Comparison of ENCODE assay signal across 9 mouse cellular contexts in the genomic region with DNA sequence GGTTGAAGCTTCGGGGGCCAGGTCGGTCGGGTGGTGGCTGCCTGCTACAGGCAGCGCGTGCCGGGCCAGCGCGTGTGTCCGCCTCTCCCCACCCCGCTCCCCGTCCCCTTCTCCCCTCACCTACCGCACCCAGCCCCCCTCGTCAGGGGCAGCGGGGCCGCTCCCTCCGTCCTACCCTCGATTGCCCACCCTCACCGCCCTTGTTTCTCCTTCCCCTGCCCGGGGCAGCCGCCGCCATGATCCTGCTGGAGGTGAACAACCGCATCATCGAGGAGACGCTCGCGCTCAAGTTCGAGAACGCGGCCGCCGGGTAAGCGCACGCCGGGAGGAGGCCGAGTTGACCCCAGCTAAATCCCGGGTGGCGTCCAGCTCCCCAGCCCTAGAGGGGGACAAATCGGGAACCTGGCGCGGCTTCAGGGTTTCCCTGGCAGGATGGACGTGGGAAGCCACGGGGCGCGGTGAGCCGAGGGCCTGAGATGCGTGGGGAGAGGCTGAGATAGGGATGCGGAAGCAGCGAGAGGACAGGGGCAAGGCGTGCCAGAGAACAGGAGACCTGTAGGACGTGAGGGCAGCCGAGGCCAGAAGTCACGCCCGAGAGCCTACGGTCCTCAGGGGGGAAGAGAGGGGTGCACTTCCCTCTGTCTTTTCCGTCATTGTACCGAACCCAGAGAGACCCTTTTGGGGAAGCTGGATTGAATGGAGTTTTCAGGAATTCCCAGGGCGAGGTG. TPM values are rescaled to one million over a fixed set of nuclear protein-coding genes. Genes with fewer than 3 reads are reported as not detected.
DNase-seq lines count a peak whose midpoint lies in the region; ATAC-seq lines count a peak whose summit lies in the region.
"Had no signal": no experiment of that assay in that cellular context is flagged by ENCODE, and none has a peak within 500 bp of the region (broad histone marks: within the 10 kb centered on the region; RNA-seq: fewer than 3 reads in every experiment).

No protein-coding gene starts in this region.

- no peaks in the 10 kb centered on the region for H3K9me3 ChIP-seq in forebrain, embryonic 10.5 days
- no peaks in the 10 kb centered on the region for H3K9me3 ChIP-seq in limb, embryonic 11.5 days (ENCODE audit: control insufficient read depth, low read length)

- under 1% methylated on average over 57 of the region's 57 CpGs for WGBS in forebrain, embryonic 10.5 days
- WGBS in limb, embryonic 11.5 days, result under 1% methylated on average over 47 of the region's 57 CpGs

- H3K4me2 ChIP-seq in limb, embryonic 11.5 days (ENCODE audit: low read depth, severe bottlenecking), result peak overlapping the region; percentile 64

- DNase-seq in adrenal gland, postnatal 14 days, result peak; percentile 74
- DNase-seq in adrenal gland, postnatal 10 days, result no peak
- peak; percentile 50 for DNase-seq in NIH3T3 (ENCODE audit: low read depth)
- no peak for DNase-seq in forebrain, embryonic 10.5 days (ENCODE audit: extremely low spot score, low spot score)
- DNase-seq in limb, embryonic 11.5 days (ENCODE audit: low spot score), result no peak
- DNase-seq in mesoderm, embryonic 11.5 days (ENCODE audit: low read depth, low spot score), result peak; percentile 14
- peak; percentile 59 to 72 for DNase-seq in spleen, postnatal 10 days (ENCODE audit: low spot score in 2 of 2)

- peaks cover 43% of the 10 kb centered on the region for H3K4me1 ChIP-seq in forebrain, embryonic 10.5 days
- H3K4me1 ChIP-seq in limb, embryonic 11.5 days (ENCODE audit: control insufficient read depth, insufficient read depth, low read length), result peaks cover 5% of the 10 kb centered on the region; the same call in 1 of the 2 replicates

- peak overlapping the region; percentile 94 for H3K27ac ChIP-seq in forebrain, embryonic 10.5 days
- peak overlapping the region; percentile 79; the same call in 1 of the 2 replicates for H3K27ac ChIP-seq in limb, embryonic 11.5 days (replicated peaks; ENCODE audit: low read depth, low read length)

- H3K9ac ChIP-seq in limb, embryonic 11.5 days (ENCODE audit: low read length), result peak overlapping the region; percentile 87

- H3K36me3 ChIP-seq in forebrain, embryonic 10.5 days (replicated peaks), result peaks cover 5% of the 10 kb centered on the region; the same call in 1 of the 2 replicates
- H3K36me3 ChIP-seq in limb, embryonic 11.5 days (ENCODE audit: control insufficient read depth, insufficient read depth, low read length), result no peaks in the 10 kb centered on the region

- no peaks in the 10 kb centered on the region for H3K27me3 ChIP-seq in forebrain, embryonic 10.5 days (ENCODE audit: poor library complexity, severe bottlenecking)
- H3K27me3 ChIP-seq in limb, embryonic 11.5 days (ENCODE audit: control insufficient read depth, insufficient read depth, low read length), result no peaks in the 10 kb centered on the region

- ATAC-seq in hematopoietic stem cell, adult 5-6 weeks (replicated peaks in 1 of 2; ENCODE audit: insufficient read depth in 1 of 2, low FRiP score in 2 of 2, low TSS enrichment in 1 of 2, low read depth in 1 of 2, poor library complexity in 2 of 2, severe bottlenecking in 2 of 2), result peak; percentile 14 to 38; a peak in 3 of 4 replicates
- no peak; the same call in 1 of the 2 replicates for ATAC-seq in limb, embryonic 11.5 days (ENCODE audit: insufficient number of reproducible peaks, low FRiP score, low TSS enrichment, low read depth)

- peak overlapping the region; percentile 99 for H3K4me3 ChIP-seq in forebrain, embryonic 10.5 days
- peak overlapping the region; percentile 98 for H3K4me3 ChIP-seq in limb, embryonic 11.5 days (ENCODE audit: low read depth, low read length)

RNA-seq across cellular contexts. Expression of gene Arpc2, which starts 0.9 kb away (rescaled TPM):
- 177 and 194 TPM in 2 replicates for total RNA-seq in adrenal gland, postnatal 14 days (2021)
- 100 to 1,000 TPM; 186 TPM for total RNA-seq in adrenal gland, postnatal 10 days (2021)
- polyA plus RNA-seq in forebrain, embryonic 10.5 days (2016; fragmentation: Nextera tagmentation; extraction: Ambion mirVana), result 345 TPM in 2 replicates
- total RNA-seq in hematopoietic stem cell, adult 5-6 weeks (2017), result 345 and 397 TPM in 2 replicates
- 314 and 323 TPM in 2 replicates for polyA plus RNA-seq in limb, embryonic 11.5 days (2014; fragmentation: Nextera tagmentation; extraction: Ambion mirVana)

RNA-seq across cellular contexts. Expression of gene Gpbar1, which starts 41.6 kb away (rescaled TPM):
- not detected in 2 replicates for total RNA-seq in adrenal gland, postnatal 14 days (2021)
- total RNA-seq in adrenal gland, postnatal 10 days (2021), result under 1 TPM in 1 of 2 experiments, not detected in 1; 0.24 TPM
- polyA plus RNA-seq in forebrain, embryonic 10.5 days (2016; fragmentation: Nextera tagmentation; extraction: Ambion mirVana), result 0.14 and 0.33 TPM in 2 replicates
- 0.15 TPM in 1 of 2 replicates, not detected in the other for total RNA-seq in hematopoietic stem cell, adult 5-6 weeks (2017)
- polyA plus RNA-seq in limb, embryonic 11.5 days (2014; fragmentation: Nextera tagmentation; extraction: Ambion mirVana), result 0.51 TPM in 1 of 2 replicates, not detected in the other
- total RNA-seq: layer of hippocampus, adult 8-10 months had no signal

RNA-seq across cellular contexts. Expression of gene Cxcr1, which starts 42.3 kb away (rescaled TPM):
- not detected in 2 replicates for total RNA-seq in adrenal gland, postnatal 14 days (2021)
- not detected for total RNA-seq in adrenal gland, postnatal 10 days (2021)
- polyA plus RNA-seq in forebrain, embryonic 10.5 days (2016; fragmentation: Nextera tagmentation; extraction: Ambion mirVana), result not detected in 2 replicates
- 0.15 and 0.56 TPM in 2 replicates for total RNA-seq in hematopoietic stem cell, adult 5-6 weeks (2017)
- not detected in 2 replicates for polyA plus RNA-seq in limb, embryonic 11.5 days (2014; fragmentation: Nextera tagmentation; extraction: Ambion mirVana)

RNA-seq across cellular contexts. Expression of gene Aamp, which starts 47.8 kb away (rescaled TPM):
- total RNA-seq in adrenal gland, postnatal 14 days (2021), result 155 and 165 TPM in 2 replicates
- total RNA-seq in adrenal gland, postnatal 10 days (2021), result 100 to 1,000 TPM; 151 to 159 TPM
- polyA plus RNA-seq in forebrain, embryonic 10.5 days (2016; fragmentation: Nextera tagmentation; extraction: Ambion mirVana), result 245 and 246 TPM in 2 replicates
- total RNA-seq in hematopoietic stem cell, adult 5-6 weeks (2017), result 115 and 150 TPM in 2 replicates
- polyA plus RNA-seq in limb, embryonic 11.5 days (2014; fragmentation: Nextera tagmentation; extraction: Ambion mirVana), result 218 and 223 TPM in 2 replicates

RNA-seq across cellular contexts. Expression of gene Pnkd, which starts 48.0 kb away (rescaled TPM):
- 111 and 115 TPM in 2 replicates for total RNA-seq in adrenal gland, postnatal 14 days (2021)
- 100 to 1,000 TPM; 116 to 139 TPM for total RNA-seq in adrenal gland, postnatal 10 days (2021)
- 99.7 and 101 TPM in 2 replicates for polyA plus RNA-seq in forebrain, embryonic 10.5 days (2016; fragmentation: Nextera tagmentation; extraction: Ambion mirVana)
- 12.3 and 29.0 TPM in 2 replicates for total RNA-seq in hematopoietic stem cell, adult 5-6 weeks (2017)
- polyA plus RNA-seq in limb, embryonic 11.5 days (2014; fragmentation: Nextera tagmentation; extraction: Ambion mirVana), result 118 and 119 TPM in 2 replicates

Comparison
In these comparisons a context has a peak if more than half of its experiments do, and no peak if none do; other contexts are left out.
1. DNase-seq: peak in adrenal gland, postnatal 14 days (single experiment), NIH3T3 (single experiment), mesoderm, embryonic 11.5 days (single experiment) and spleen, postnatal 10 days (2 of 2); none in adrenal gland, postnatal 10 days (single experiment), forebrain, embryonic 10.5 days (single experiment) and limb, embryonic 11.5 days (single experiment).